Mouse (Mus musculus) limb, embryonic 11.5 days (tissue): ENCODE results near the gene Dppa4. TPM values are rescaled to one million over a fixed set of nuclear protein-coding genes. Genes with fewer than 3 reads are reported as not detected.

Experiments
- ATAC-seq: fragments of 200-750 bp; cut with Nextera tagmentation; 2 replicates; pipeline ENCODE4 v1.8.0; 2017; ENCODE audit warnings: low read depth; ENCODE audit not compliant: insufficient number of reproducible peaks, low FRiP score, low TSS enrichment
- DNase-seq: peaks from one replicate; pipeline ENCODE4 v3.0.0-alpha.2; 2015; ENCODE audit warnings: low spot score
- H3K27ac ChIP-seq: fragments of 300-500 bp; sonication (generic); replicated peaks from 2 replicates; pipeline ENCODE4 v1.5.1; 2014; ENCODE audit warnings: low read depth, mild to moderate bottlenecking, low read length
- H3K27me3 ChIP-seq: fragments of 300-500 bp; sonication (generic); 2 replicates; pipeline ENCODE4 v1.6.1; 2014; ENCODE audit warnings: mild to moderate bottlenecking, low read length, mixed read lengths; ENCODE audit not compliant: control insufficient read depth, insufficient read depth
- H3K36me3 ChIP-seq: fragments of 300-500 bp; sonication (generic); 2 replicates; pipeline ENCODE4 v1.6.1; 2014; ENCODE audit warnings: mild to moderate bottlenecking, low read length, moderate library complexity, mixed read lengths; ENCODE audit not compliant: control insufficient read depth, insufficient read depth
- H3K4me1 ChIP-seq: fragments of 300-500 bp; sonication (generic); 2 replicates; pipeline ENCODE4 v1.6.1; 2014; ENCODE audit warnings: low read length, mixed read lengths; ENCODE audit not compliant: control insufficient read depth, insufficient read depth
- H3K4me2 ChIP-seq: fragments of 300-500 bp; sonication (generic); 2 replicates; pipeline ENCODE4 v1.6.1; 2014; ENCODE audit warnings: low read depth, mild to moderate bottlenecking, moderate library complexity; ENCODE audit not compliant: severe bottlenecking
- H3K4me3 ChIP-seq: fragments of 300-500 bp; sonication (generic); 2 replicates; pipeline ENCODE4 v1.5.1; 2014; ENCODE audit warnings: low read depth, low read length
- H3K9ac ChIP-seq: fragments of 300-500 bp; sonication (generic); 2 replicates; pipeline ENCODE4 v1.6.1; 2014; ENCODE audit warnings: mild to moderate bottlenecking, low read length
- H3K9me3 ChIP-seq: fragments of 300-500 bp; sonication (generic); 2 replicates; pipeline ENCODE4 v1.6.1; 2016; ENCODE audit warnings: low read length; ENCODE audit not compliant: control insufficient read depth
- WGBS: fragments of 180-500 bp; shearing (Covaris S2); extraction: QIAGEN DNeasy Blood & Tissue Kit; methylation state at CpG from one replicate; pipeline ENCODE4 v1.1.7; 2014; 5-methylcytosine and 5-hydroxymethylcytosine counted together
- polyA plus RNA-seq: library from polyadenylated mRNA; unstranded; fragments of >200 nt; fragmentation: Nextera tagmentation; extraction: Ambion mirVana; gene quantifications from 2 replicates; pipeline ENCODE4 v1.2.1, GENCODE M21; 2014

Gene Dppa4
- polyA plus RNA-seq, 1 experiment from 2014 or later: not detected

GRCm38 (mm10) chr16:48309912-48310630 is 26.5 kb downstream of the Dppa4 start:
- no peak overlapping the region for H3K4me3 ChIP-seq
- H3K27me3 ChIP-seq: no peaks in the 10 kb centered on the region
- 84% methylated on average over 12 of the region's 12 CpGs for WGBS
- no peaks in the 10 kb centered on the region for H3K36me3 ChIP-seq
- ATAC-seq (no peak), DNase-seq (no peak)
- no peaks in the 10 kb centered on the region for H3K9me3 ChIP-seq
- H3K27ac ChIP-seq: no peak overlapping the region
- no peak overlapping the region for H3K4me2 ChIP-seq
- H3K9ac ChIP-seq: no peak overlapping the region
- no peaks in the 10 kb centered on the region for H3K4me1 ChIP-seq

DNA sequence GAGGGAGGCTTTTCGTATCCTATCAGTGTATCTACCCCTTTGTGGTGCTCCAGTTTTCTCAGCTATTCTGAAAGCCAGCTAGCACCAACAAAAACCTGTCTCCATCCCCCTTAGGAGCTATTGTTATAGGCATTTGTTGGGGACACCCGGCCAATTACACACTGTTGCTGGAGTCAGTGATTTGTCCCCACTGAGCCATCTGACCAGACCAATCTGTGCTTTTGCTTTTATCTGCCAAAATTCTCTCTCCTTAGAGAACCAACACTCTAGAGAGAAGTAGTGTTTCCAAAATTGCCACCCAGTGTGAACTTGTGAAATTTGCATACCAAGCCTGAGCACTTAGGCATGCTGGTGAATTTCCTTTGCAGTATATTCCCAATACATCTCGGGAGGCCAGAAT is 31.8 kb downstream of the Dppa4 start:
- H3K4me3 ChIP-seq: no peak overlapping the region

DNA sequence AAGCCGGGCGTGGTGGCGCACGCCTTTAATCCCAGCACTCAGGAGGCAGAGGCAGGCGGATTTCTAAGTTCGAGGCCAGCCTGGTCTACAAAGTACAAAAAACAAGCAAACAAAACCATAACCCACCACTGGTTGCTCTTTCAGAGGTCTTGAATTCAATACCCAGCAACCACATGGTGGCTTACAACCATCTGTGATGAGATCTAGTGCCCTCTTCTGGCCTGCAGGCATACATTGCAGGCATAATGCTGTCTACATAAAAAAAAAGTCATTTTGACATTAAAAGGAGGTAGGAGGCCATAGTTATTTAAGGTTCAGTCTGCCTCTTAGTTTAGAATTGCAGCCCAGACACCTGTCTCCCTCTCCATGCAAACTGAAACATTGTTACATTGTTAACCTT is 37.2 kb downstream of the Dppa4 start:
- Histone ChIP-seq H3K27ac (no peak overlapping the region), H3K36me3 (no peaks in the 10 kb centered on the region), H3K9me3 (no peaks in the 10 kb centered on the region), H3K4me3 (no peak overlapping the region), H3K9ac (no peak overlapping the region), H3K4me1 (no peaks in the 10 kb centered on the region), H3K27me3 (no peaks in the 10 kb centered on the region), H3K4me2 (no peak overlapping the region)
- 94% methylated on average over 6 of the region's 6 CpGs for WGBS
- no peak for DNase-seq
- no peak for ATAC-seq

More for the DNA sequence above, 31.8 kb downstream of the Dppa4 start:
- Histone ChIP-seq H3K4me2 (no peak overlapping the region), H3K27me3 (no peaks in the 10 kb centered on the region), H3K27ac (no peak overlapping the region), H3K9ac (no peak overlapping the region), H3K36me3 (no peaks in the 10 kb centered on the region), H3K4me1 (no peaks in the 10 kb centered on the region), H3K9me3 (no peaks in the 10 kb centered on the region)
- no peak for DNase-seq
- WGBS: 85% methylated on average over 3 of the region's 3 CpGs
- no peak for ATAC-seq

DNA sequence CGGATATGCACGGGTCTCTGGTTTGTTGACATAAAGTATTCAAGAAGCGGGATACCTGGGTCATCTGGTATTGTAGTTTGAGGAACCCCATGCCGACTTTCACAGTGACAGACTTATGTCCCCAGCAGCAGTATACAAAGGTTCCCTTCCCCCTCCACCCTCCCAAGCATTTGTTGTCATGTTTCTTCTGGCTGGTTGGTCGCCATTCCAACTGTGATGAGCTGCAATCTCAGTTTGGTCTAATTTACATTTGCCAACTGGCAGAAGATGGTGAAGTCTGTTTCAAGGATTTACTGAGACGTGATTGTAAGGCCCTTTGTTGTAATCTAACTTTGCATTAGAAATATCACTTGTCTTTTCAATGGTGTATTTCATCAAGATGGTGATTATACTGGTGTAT is 39.6 kb downstream of the Dppa4 start:
- no peak for ATAC-seq
- WGBS: 79% methylated on average over 6 of the region's 6 CpGs

DNA sequence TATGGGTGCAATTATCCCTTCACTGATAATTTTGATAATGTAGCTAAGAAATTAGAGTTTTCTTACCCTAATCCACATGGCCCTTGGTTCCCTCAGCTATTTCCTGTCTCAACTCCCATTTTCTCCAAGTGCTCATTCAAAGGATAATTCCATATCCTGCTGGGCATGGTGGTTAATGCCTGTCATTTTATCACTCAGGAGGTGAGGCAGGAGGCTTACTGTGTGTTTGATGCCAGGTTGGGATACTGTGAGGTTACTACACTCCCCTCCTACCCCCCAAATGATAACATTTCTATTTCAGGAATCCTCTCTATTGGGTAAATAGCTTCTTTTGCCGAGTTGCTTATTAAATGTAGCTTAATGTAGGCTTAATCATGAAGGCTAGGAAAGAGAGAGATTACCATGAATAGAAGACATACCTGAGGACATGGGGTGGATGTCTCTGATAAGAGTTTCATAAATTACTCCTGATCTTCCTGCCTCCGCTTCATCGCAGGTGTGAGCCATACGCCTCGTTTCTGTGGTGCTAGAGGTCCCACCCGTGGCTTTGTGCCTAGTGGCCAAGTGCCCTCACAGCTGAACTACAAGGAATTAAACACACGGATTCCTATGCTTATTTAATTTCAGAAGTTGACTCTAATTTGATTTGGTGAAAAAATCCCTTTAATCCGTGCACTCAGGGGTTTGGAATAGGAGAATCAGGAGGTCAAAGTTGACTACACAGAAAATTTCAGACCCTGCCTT is 40.2 kb downstream of the Dppa4 start:
- DNase-seq (no peak), ATAC-seq (no peak)
- no peaks in the 10 kb centered on the region for H3K4me1 ChIP-seq
- H3K9ac ChIP-seq: no peak overlapping the region
- no peak overlapping the region for H3K4me2 ChIP-seq
- 88% methylated on average over 8 of the region's 8 CpGs for WGBS
- H3K36me3 ChIP-seq: no peaks in the 10 kb centered on the region
- H3K9me3 ChIP-seq: no peaks in the 10 kb centered on the region
- no peaks in the 10 kb centered on the region for H3K27me3 ChIP-seq
- H3K4me3 ChIP-seq: no peak overlapping the region
- H3K27ac ChIP-seq: no peak overlapping the region

More for the DNA sequence above, 39.6 kb downstream of the Dppa4 start:
- DNase-seq: no peak
- no peak overlapping the region for H3K27ac ChIP-seq
- no peak overlapping the region for H3K4me3 ChIP-seq
- no peaks in the 10 kb centered on the region for H3K27me3 ChIP-seq
- no peak overlapping the region for H3K9ac ChIP-seq
- no peaks in the 10 kb centered on the region for H3K36me3 ChIP-seq
- H3K4me2 ChIP-seq: no peak overlapping the region
- H3K9me3 ChIP-seq: no peaks in the 10 kb centered on the region
- H3K4me1 ChIP-seq: no peaks in the 10 kb centered on the region

DNA sequence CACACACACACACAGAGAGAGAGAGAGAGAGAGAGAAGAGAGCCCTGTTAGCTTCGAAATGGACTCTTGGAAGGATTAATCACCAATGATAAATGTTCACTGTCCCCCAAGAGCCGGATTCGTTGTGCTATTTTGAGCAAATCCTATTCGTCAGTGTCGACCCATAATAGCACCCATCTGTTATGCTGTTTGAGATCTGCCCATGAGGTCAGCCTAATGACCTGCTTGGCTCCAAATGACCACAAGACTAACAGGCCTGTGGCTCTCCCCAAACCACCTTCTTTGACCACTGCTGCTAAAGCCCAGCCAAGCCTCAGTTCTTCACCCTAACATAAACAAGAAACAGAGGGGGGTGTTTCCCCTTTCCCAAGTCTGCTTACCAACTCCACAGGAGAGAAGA is 43.4 kb downstream of the Dppa4 start:
- no peaks in the 10 kb centered on the region for H3K4me1 ChIP-seq
- H3K27me3 ChIP-seq: no peaks in the 10 kb centered on the region
- no peaks in the 10 kb centered on the region for H3K9me3 ChIP-seq
- no peak overlapping the region for H3K9ac ChIP-seq
- H3K4me3 ChIP-seq: no peak overlapping the region
- H3K4me2 ChIP-seq: no peak overlapping the region
- 15% methylated on average over 5 of the region's 5 CpGs for WGBS
- no peak for DNase-seq
- H3K36me3 ChIP-seq: no peaks in the 10 kb centered on the region
- ATAC-seq: no peak
- no peak overlapping the region for H3K27ac ChIP-seq

GRCm38 (mm10) chr16:48328420-48328819 is 44.9 kb downstream of the Dppa4 start:
- no peak overlapping the region for H3K27ac ChIP-seq
- no peaks in the 10 kb centered on the region for H3K27me3 ChIP-seq
- ATAC-seq (no peak), DNase-seq (no peak)
- H3K36me3 ChIP-seq: no peaks in the 10 kb centered on the region
- H3K4me2 ChIP-seq: no peak overlapping the region
- H3K4me3 ChIP-seq: no peak overlapping the region
- 91% methylated on average over 2 of the region's 2 CpGs for WGBS
- no peaks in the 10 kb centered on the region for H3K4me1 ChIP-seq
- H3K9me3 ChIP-seq: no peaks in the 10 kb centered on the region
- no peak overlapping the region for H3K9ac ChIP-seq

GRCm38 (mm10) chr16:48331822-48332221 is 48.3 kb downstream of the Dppa4 start:
- DNase-seq: no peak
- Histone ChIP-seq H3K9ac (no peak overlapping the region), H3K4me2 (no peak overlapping the region), H3K27me3 (no peaks in the 10 kb centered on the region), H3K36me3 (no peaks in the 10 kb centered on the region), H3K27ac (no peak overlapping the region), H3K4me1 (no peaks in the 10 kb centered on the region), H3K9me3 (no peaks in the 10 kb centered on the region), H3K4me3 (no peak overlapping the region)
- ATAC-seq: no peak
- WGBS: 63% methylated on average over 3 of the region's 3 CpGs
